In genomic region chr14:61647182-61647880, GRCm38 (mm10) we compare ENCODE assay signal across 8 mouse cellular contexts. TPM values are rescaled to one million over a fixed set of nuclear protein-coding genes. Genes with fewer than 3 reads are reported as not detected.
DNase-seq lines count a peak whose midpoint lies in the region; ATAC-seq and TF ChIP-seq lines count a peak whose summit lies in the region.

No protein-coding gene starts in this region.

- H3K27me3 ChIP-seq in intestine, embryonic 14.5 days (replicated peaks; ENCODE audit: control insufficient read depth, insufficient read depth, low read length): no peaks in the 10 kb centered on the region
- no peaks in the 10 kb centered on the region for H3K27me3 ChIP-seq in myocyte (ENCODE audit: control insufficient read depth, insufficient read depth, insufficient read length)
- H3K27me3 ChIP-seq in stomach, embryonic 14.5 days (ENCODE audit: control insufficient read depth, insufficient read depth, low read length): no peaks in the 10 kb centered on the region

- ATAC-seq in intestine, embryonic 14.5 days (replicated peaks; ENCODE audit: low FRiP score, low TSS enrichment, low read depth): no peak
- no peak for ATAC-seq in stomach, embryonic 14.5 days (ENCODE audit: insufficient number of reproducible peaks, insufficient read depth, low FRiP score, low read depth)

- no peak for TF ChIP-seq POLR2A in myocyte (IDR thresholded peaks at IDR 0.05; ENCODE audit: insufficient read length, low read depth)

- intact Hi-C loops in left cerebral cortex, postnatal 10 days (cut with DNase I): loop anchor here (5.0 kb wide), 1 partner anchor 90 kb away; the partner anchor contains the start of gene Spryd7

- peak overlapping the region; percentile 83 for H3K4me2 ChIP-seq in intestine, embryonic 14.5 days (ENCODE audit: low read length)
- peak overlapping the region; percentile 57 for H3K4me2 ChIP-seq in myocyte (ENCODE audit: low read depth)
- peak overlapping the region; percentile 49 for H3K4me2 ChIP-seq in stomach, embryonic 14.5 days (replicated peaks; ENCODE audit: low read depth, low read length)

- no peaks in the 10 kb centered on the region for H3K36me3 ChIP-seq in intestine, embryonic 14.5 days (ENCODE audit: control insufficient read depth, insufficient read depth, low read length)
- H3K36me3 ChIP-seq in myocyte (ENCODE audit: control insufficient read depth, insufficient read depth): no peaks in the 10 kb centered on the region
- no peaks in the 10 kb centered on the region for H3K36me3 ChIP-seq in stomach, embryonic 14.5 days (ENCODE audit: control insufficient read depth, insufficient read depth, low read length)

- WGBS in intestine, embryonic 14.5 days: under 1% methylated on average over 24 of the region's 24 CpGs
- WGBS in stomach, embryonic 14.5 days: 0% methylated on average over 24 of the region's 24 CpGs

- H3K4me1 ChIP-seq in intestine, embryonic 14.5 days (replicated peaks; ENCODE audit: control insufficient read depth, insufficient read depth, low read length): peaks cover 3% of the 10 kb centered on the region; the same call in 1 of the 2 replicates
- H3K4me1 ChIP-seq in stomach, embryonic 14.5 days (ENCODE audit: control insufficient read depth, insufficient read depth, low read length): no peaks in the 10 kb centered on the region

- H3K9ac ChIP-seq in intestine, embryonic 14.5 days (ENCODE audit: low read length): peak overlapping the region; percentile 95
- peak overlapping the region; percentile 95 for H3K9ac ChIP-seq in stomach, embryonic 14.5 days (replicated peaks; ENCODE audit: low read depth, low read length)

- H3K27ac ChIP-seq in intestine, embryonic 14.5 days (ENCODE audit: low read depth): peak overlapping the region; percentile 96
- peak overlapping the region; percentile 96 for H3K27ac ChIP-seq in stomach, embryonic 14.5 days (ENCODE audit: low read length)

- H3K9me3 ChIP-seq in intestine, embryonic 14.5 days (ENCODE audit: control insufficient read depth, low read length): no peaks in the 10 kb centered on the region
- H3K9me3 ChIP-seq in stomach, embryonic 14.5 days (ENCODE audit: control insufficient read depth, low read depth, low read length): no peaks in the 10 kb centered on the region

- peak; percentile 13 to 43 for DNase-seq in left cerebral cortex, postnatal 10 days (ENCODE audit: extremely low spot score in 1 of 2, low spot score in 2 of 2)
- no peak for DNase-seq in left cerebral cortex, adult 9 months (ENCODE audit: low spot score in 2 of 2)
- peak; percentile 37 to 48 for DNase-seq in cerebellum, postnatal 14 days
- DNase-seq in gastrocnemius, postnatal 10 days: peak; percentile 27
- DNase-seq in intestine, embryonic 14.5 days (ENCODE audit: low spot score): peak; percentile 80
- DNase-seq in liver: peak; percentile 77

- peak overlapping the region; percentile 99 for H3ac ChIP-seq in myocyte (ENCODE audit: control insufficient read depth, insufficient read length)

- H3K4me3 ChIP-seq in intestine, embryonic 14.5 days (ENCODE audit: low read depth, low read length): peak overlapping the region; percentile 95
- H3K4me3 ChIP-seq in myocyte: peak overlapping the region; percentile 95
- H3K4me3 ChIP-seq in stomach, embryonic 14.5 days (ENCODE audit: low read depth, low read length): peak overlapping the region; percentile 87

- H3K79me2 ChIP-seq in myocyte (ENCODE audit: control insufficient read depth, insufficient read depth): peaks cover 65% of the 10 kb centered on the region

TF ChIP-seq in myocyte, 11 proteins besides CTCF, POLR2A, EP300 and RAD21:
- TF ChIP-seq E2F4 (IDR thresholded peaks at IDR 0.05; ENCODE audit: insufficient read depth): peak; percentile 33
- no peak for TF ChIP-seq CEBPB (IDR thresholded peaks at IDR 0.05; ENCODE audit: insufficient read depth, poor library complexity, severe bottlenecking)
- no peak for TF ChIP-seq TCF3 (IDR thresholded peaks at IDR 0.05; ENCODE audit: insufficient read length, low read depth)
- no peak for TF ChIP-seq MYOD1 (IDR thresholded peaks at IDR 0.05; ENCODE audit: control insufficient read depth in 1 of 3, insufficient read length in 2 of 3, low read depth in 2 of 3)
- TF ChIP-seq MYOG (IDR thresholded peaks at IDR 0.05; ENCODE audit: control insufficient read depth in 1 of 3, insufficient read depth in 1 of 3, insufficient read length in 2 of 3, low read depth in 2 of 3): no peak

RNA-seq across cellular contexts. Expression of gene Kcnrg, which starts 40.1 kb away (rescaled TPM):
- 1 to 10 TPM; 1.2 to 1.5 TPM for total RNA-seq in left cerebral cortex, postnatal 10 days (2021)
- under 1 TPM; 0.40 to 0.43 TPM for total RNA-seq in gastrocnemius, postnatal 10 days (2021)
- polyA plus RNA-seq in intestine, embryonic 14.5 days (2014; fragmentation: Nextera tagmentation; extraction: Ambion mirVana): 0.32 and 0.73 TPM in 2 replicates
- 0.16 TPM for polyA plus RNA-seq in myocyte (2012; fragmentation: generic; extraction: Trizol)
- 1.4 and 1.8 TPM in 2 replicates for polyA plus RNA-seq in stomach, embryonic 14.5 days (2014; fragmentation: Nextera tagmentation; extraction: Ambion mirVana)

RNA-seq across cellular contexts. Expression of gene Trim13, which starts 49.3 kb away (rescaled TPM):
- total RNA-seq in left cerebral cortex, postnatal 10 days (2021): 10 to 100 TPM; 14.9 to 15.2 TPM
- 10 to 100 TPM; 18.8 to 21.7 TPM for total RNA-seq in gastrocnemius, postnatal 10 days (2021)
- polyA plus RNA-seq in intestine, embryonic 14.5 days (2014; fragmentation: Nextera tagmentation; extraction: Ambion mirVana): 13.2 and 14.0 TPM in 2 replicates
- polyA plus RNA-seq in myocyte (2012; fragmentation: generic; extraction: Trizol): 6.7 TPM
- polyA plus RNA-seq in stomach, embryonic 14.5 days (2014; fragmentation: Nextera tagmentation; extraction: Ambion mirVana): 22.7 and 25.5 TPM in 2 replicates

Comparison
In these comparisons a context has a peak if more than half of its experiments do, and no peak if none do; other contexts are left out.
1. DNase-seq: peak in left cerebral cortex, postnatal 10 days (2 of 2), cerebellum, postnatal 14 days (2 of 2), gastrocnemius, postnatal 10 days (single experiment), intestine, embryonic 14.5 days (single experiment) and liver (single experiment); none in left cerebral cortex, adult 9 months (0 of 2).
2. Peak in every context shown above with its lines, with median percentiles within 50 percentile points of each other: H3K4me2 ChIP-seq and H3K4me3 ChIP-seq.